Mouse (Mus musculus): ENCODE measurements around the gene Nav2. TPM values are rescaled to one million over a fixed set of nuclear protein-coding genes. Genes with fewer than 3 reads are reported as not detected.

Gene Nav2
- 15.8 TPM for polyA plus RNA-seq (2017; shearing (Covaris generic))

GRCm38 (mm10) chr7:48908521-48909341, at the start of gene Nav2:
Gene Nav2, plus strand, starts transcription at chr7:48908716.

DNA sequence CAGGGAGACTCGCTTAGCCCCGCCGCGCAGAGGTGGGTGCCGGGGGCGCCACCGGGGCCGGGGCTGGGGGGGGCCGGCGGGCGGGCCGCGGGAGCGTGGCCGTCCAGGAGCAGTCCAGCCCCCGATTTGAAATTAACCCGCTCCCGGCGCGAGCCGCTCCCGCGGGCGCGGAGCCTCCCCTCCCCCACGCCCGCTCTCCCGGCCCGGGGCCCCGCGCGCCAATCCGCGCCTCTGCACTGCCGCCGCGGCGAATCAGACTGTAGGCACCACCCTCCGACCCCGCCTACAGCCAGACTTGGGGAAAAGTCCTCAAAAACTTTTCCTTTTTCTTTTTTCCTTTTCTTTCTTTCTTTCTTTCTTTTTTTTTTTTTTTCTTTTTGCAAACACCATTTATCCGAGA, 27.0 kb upstream of the Nav2 start, which contains the start of gene E2f8:
E2f8 (minus strand) TSS at position 111 of the 400 bp plus-strand sequence.

GRCm38 (mm10) chr7:49636491-49637115, 728.1 kb downstream of the Nav2 start, which contains the start of gene Dbx1:
Gene Dbx1, minus strand, starts transcription at chr7:49636849.

Other genes with a start within 250 kb of the Nav2 start
- 40.4 TPM for gene Zdhhc13, start 119.7 kb upstream of the Nav2 start, polyA plus RNA-seq (2017; shearing (Covaris generic))
- gene Csrp3, start 60.7 kb upstream of the Nav2 start, polyA plus RNA-seq (2017; shearing (Covaris generic)) = not detected
- gene E2f8, start 27.1 kb upstream of the Nav2 start, polyA plus RNA-seq (2017; shearing (Covaris generic)) = 0.87 TPM